10 mouse cellular contexts compared by ENCODE assay signal in genomic region chr10:108191381-108191787, GRCm38 (mm10). TPM values are rescaled to one million over a fixed set of nuclear protein-coding genes. Genes with fewer than 3 reads are reported as not detected.
DNase-seq lines count a peak whose midpoint lies in the region; ATAC-seq and TF ChIP-seq lines count a peak whose summit lies in the region.
"Had no signal": no experiment of that assay in that cellular context is flagged by ENCODE, and none has a peak within 500 bp of the region (broad histone marks: within the 10 kb centered on the region; RNA-seq: fewer than 3 reads in every experiment).

No protein-coding gene starts in this region.

- peak overlapping the region; percentile 34 for H3K27ac ChIP-seq in layer of hippocampus, adult 2 months
- H3K27ac ChIP-seq in liver, postnatal 0 days (ENCODE audit: low read depth) = peak overlapping the region; percentile 40
- H3K27ac ChIP-seq in forebrain, embryonic 16.5 days (ENCODE audit: low read length) = no peak overlapping the region
- no peak overlapping the region for H3K27ac ChIP-seq in forebrain, embryonic 10.5 days
- H3K27ac ChIP-seq: embryonic facial prominence, embryonic 10.5 days; lung, embryonic 15.5 days had no signal

- H3K9me3 ChIP-seq in liver, postnatal 0 days (ENCODE audit: low read length) = no peaks in the 10 kb centered on the region
- no peaks in the 10 kb centered on the region for H3K9me3 ChIP-seq in forebrain, embryonic 16.5 days (ENCODE audit: control insufficient read depth, low read length)
- H3K9me3 ChIP-seq in forebrain, embryonic 10.5 days = no peaks in the 10 kb centered on the region
- H3K9me3 ChIP-seq: embryonic facial prominence, embryonic 10.5 days; lung, embryonic 15.5 days had no signal

- peak overlapping the region; percentile 19; the same call in 1 of the 2 replicates for H3K4me3 ChIP-seq in layer of hippocampus, adult 2 months
- peak overlapping the region; percentile 24 for H3K4me3 ChIP-seq in liver, postnatal 0 days (ENCODE audit: low read depth, low read length)
- no peak overlapping the region for H3K4me3 ChIP-seq in forebrain, embryonic 16.5 days (replicated peaks; ENCODE audit: low read length)
- no peak overlapping the region for H3K4me3 ChIP-seq in forebrain, embryonic 10.5 days
- H3K4me3 ChIP-seq: embryonic facial prominence, embryonic 10.5 days; lung, embryonic 15.5 days had no signal

- no peaks in the 10 kb centered on the region; the same call in 1 of the 2 replicates for H3K36me3 ChIP-seq in liver, postnatal 0 days (replicated peaks; ENCODE audit: insufficient read depth, low read length)
- no peaks in the 10 kb centered on the region for H3K36me3 ChIP-seq in forebrain, embryonic 16.5 days (ENCODE audit: control insufficient read depth, insufficient read depth)
- peaks cover 3% of the 10 kb centered on the region; the same call in 1 of the 2 replicates for H3K36me3 ChIP-seq in forebrain, embryonic 10.5 days (replicated peaks)
- H3K36me3 ChIP-seq: lung, embryonic 15.5 days had no signal

- WGBS in liver, postnatal 0 days (ENCODE audit: insufficient replicate concordance) = 30% methylated on average over 8 of the region's 8 CpGs
- 52% methylated on average over 8 of the region's 8 CpGs for WGBS in forebrain, embryonic 16.5 days
- WGBS in forebrain, embryonic 10.5 days = 79% methylated on average over 8 of the region's 8 CpGs

- peak; percentile 22 to 66 for DNase-seq in adrenal gland, adult (ENCODE audit: inconsistent age in 2 of 2, low spot score in 1 of 2)
- DNase-seq in adrenal gland, adult 8-10 months = no peak
- no peak for DNase-seq in layer of hippocampus, adult 2 months (ENCODE audit: low spot score in 2 of 2)
- no peak for DNase-seq in layer of hippocampus, postnatal 36 days
- peak; percentile 87 for DNase-seq in MEL-GATA-1-ER (ENCODE audit: extremely low read depth, low read depth)
- peak; percentile 20 for DNase-seq in liver, postnatal 0 days
- no peak for DNase-seq in forebrain, embryonic 10.5 days (ENCODE audit: extremely low spot score, low spot score)

- no peak for TF ChIP-seq EP300 in liver, postnatal 0 days (IDR thresholded peaks at IDR 0.05; ENCODE audit: low read depth)

- H3K27me3 ChIP-seq in liver, postnatal 0 days (ENCODE audit: insufficient read depth, low read length) = no peaks in the 10 kb centered on the region
- H3K27me3 ChIP-seq in forebrain, embryonic 16.5 days (replicated peaks; ENCODE audit: control insufficient read depth, insufficient read depth, low read length) = no peaks in the 10 kb centered on the region
- no peaks in the 10 kb centered on the region for H3K27me3 ChIP-seq in forebrain, embryonic 10.5 days (ENCODE audit: poor library complexity, severe bottlenecking)
- H3K27me3 ChIP-seq: lung, embryonic 15.5 days had no signal

- no peak for TF ChIP-seq CTCF in layer of hippocampus, adult 2 months (conservative IDR thresholded peaks at IDR 0.05)
- no peak for TF ChIP-seq CTCF in liver, postnatal 0 days (IDR thresholded peaks at IDR 0.05; ENCODE audit: low read depth)

- ATAC-seq in liver, postnatal 0 days = peak; percentile 59
- no peak for ATAC-seq in forebrain, embryonic 16.5 days

- H3K4me2 ChIP-seq in liver, postnatal 0 days (ENCODE audit: low read depth, low read length) = peak overlapping the region; percentile 61
- no peak overlapping the region for H3K4me2 ChIP-seq in forebrain, embryonic 16.5 days (ENCODE audit: low read length)
- H3K4me2 ChIP-seq: lung, embryonic 15.5 days had no signal

- no peak overlapping the region; the same call in 1 of the 2 replicates for H3K9ac ChIP-seq in liver, postnatal 0 days (replicated peaks)
- H3K9ac ChIP-seq in forebrain, embryonic 16.5 days (replicated peaks; ENCODE audit: low read depth, low read length) = no peak overlapping the region
- H3K9ac ChIP-seq: lung, embryonic 15.5 days had no signal

- peaks cover 11% of the 10 kb centered on the region for H3K4me1 ChIP-seq in liver, postnatal 0 days (ENCODE audit: insufficient read depth)
- H3K4me1 ChIP-seq in forebrain, embryonic 16.5 days (replicated peaks; ENCODE audit: control insufficient read depth, insufficient read depth, low read length) = 0 out of 2 replicates have a peak, but pooled peaks cover 3% of the 10 kb centered on the region
- H3K4me1 ChIP-seq in forebrain, embryonic 10.5 days = peaks cover 11% of the 10 kb centered on the region

RNA-seq across cellular contexts. Expression of gene Ppp1r12a, which starts 29.4 kb away (rescaled TPM):
- total RNA-seq in adrenal gland, adult 8-10 months (2022) = 100 to 1,000 TPM in 3 of 4 experiments, 10 to 100 TPM in 1; 98.3 to 130 (median 112) TPM
- total RNA-seq in layer of hippocampus, adult 2 months (2021) = 100 to 1,000 TPM; 128 to 133 TPM
- total RNA-seq in layer of hippocampus, postnatal 36 days (2021) = 100 to 1,000 TPM; 134 to 136 TPM
- polyA plus RNA-seq in liver, postnatal 0 days (2015; fragmentation: Nextera tagmentation; extraction: Ambion mirVana) = 23.0 and 25.3 TPM in 2 replicates
- 81.7 and 87.3 TPM in 2 replicates for polyA plus RNA-seq in forebrain, embryonic 16.5 days (2015; fragmentation: Nextera tagmentation; extraction: Ambion mirVana)
- polyA plus RNA-seq in forebrain, embryonic 10.5 days (2016; fragmentation: Nextera tagmentation; extraction: Ambion mirVana) = 67.5 and 68.0 TPM in 2 replicates

Comparison
In these comparisons a context has a peak if more than half of its experiments do, and no peak if none do; other contexts are left out.
1. DNase-seq: peak in adrenal gland, adult (2 of 2), MEL-GATA-1-ER (single experiment) and liver, postnatal 0 days (single experiment); none in adrenal gland, adult 8-10 months (single experiment), layer of hippocampus, adult 2 months (0 of 2), layer of hippocampus, postnatal 36 days (0 of 2) and forebrain, embryonic 10.5 days (single experiment).
2. H3K27ac ChIP-seq: peak in layer of hippocampus, adult 2 months (single experiment) and liver, postnatal 0 days (single experiment); none in forebrain, embryonic 16.5 days (single experiment) and forebrain, embryonic 10.5 days (single experiment).
3. H3K4me3 ChIP-seq: peak in layer of hippocampus, adult 2 months (single experiment) and liver, postnatal 0 days (single experiment); none in forebrain, embryonic 16.5 days (single experiment) and forebrain, embryonic 10.5 days (single experiment).